Mouse (Mus musculus): Measurements from ENCODE around the gene Slc17a3.

The Slc17a3 gene

GRCm38 (mm10) chr13:23839308-23839707 lies at the start of gene Slc17a3:
TSS of gene Slc17a3 (plus strand) at chr13:23839434.
- no peak for DNase-seq (ENCODE audit: low spot score)

GRCm38 (mm10) chr13:23792520-23792919 lies 46.7 kb upstream of the Slc17a3 start:
- no peak for DNase-seq (ENCODE audit: low spot score)

- no peak for DNase-seq (ENCODE audit: low spot score)
Observed at GRCm38 (mm10) chr13:23799405-23799804, 39.8 kb upstream of the Slc17a3 start.

DNA sequence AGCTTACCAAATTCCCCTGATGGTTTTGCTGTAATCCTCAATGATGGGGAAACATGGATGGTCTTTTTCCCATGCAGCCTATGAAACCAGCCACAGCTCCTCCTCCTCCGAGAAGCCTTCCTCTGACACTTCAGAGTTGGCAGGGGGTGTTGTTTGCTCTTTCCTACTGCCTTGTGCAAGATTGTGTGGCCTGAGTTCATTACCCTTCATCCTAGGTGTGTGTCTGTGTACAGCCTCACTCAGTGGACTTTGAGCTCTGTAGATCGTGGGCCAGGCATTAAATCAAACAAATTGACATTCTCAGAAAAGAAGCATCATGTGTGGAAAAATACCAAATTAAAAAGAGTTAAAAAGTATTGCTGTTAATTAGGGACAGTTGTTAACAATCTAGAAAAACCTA lies 34.7 kb upstream of the Slc17a3 start:
- no peak for DNase-seq (ENCODE audit: low spot score)

- DNase-seq (ENCODE audit: low spot score): no peak
Observed at GRCm38 (mm10) chr13:23806422-23807052, 32.7 kb upstream of the Slc17a3 start, which contains the start of gene Slc17a2. TSS of gene Slc17a2 (plus strand) at chr13:23806993.

DNA sequence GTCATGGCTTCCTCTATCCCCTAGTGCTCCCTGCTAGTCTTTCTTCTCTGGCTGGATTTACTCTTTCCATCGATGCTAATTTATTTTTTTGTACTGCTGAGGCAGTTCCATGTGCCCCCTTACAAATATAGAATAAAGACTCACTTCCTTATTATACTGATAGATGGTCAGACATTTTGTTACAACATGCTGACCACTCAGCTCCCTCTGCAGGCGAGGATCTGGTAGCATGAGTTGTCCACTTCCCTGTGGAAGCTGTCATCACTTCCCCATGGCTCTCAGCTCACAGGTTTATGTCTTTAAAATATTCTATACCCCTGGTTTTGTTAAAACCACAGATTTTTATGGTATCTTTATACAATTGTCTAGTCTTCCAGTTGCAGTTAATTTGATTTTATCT lies 23.1 kb upstream of the Slc17a3 start:
- no peak for DNase-seq (ENCODE audit: low spot score)

- no peak for DNase-seq (ENCODE audit: low spot score)
Observed at GRCm38 (mm10) chr13:23820179-23820940, 18.9 kb upstream of the Slc17a3 start.

- DNase-seq (ENCODE audit: low spot score): no peak
Observed at GRCm38 (mm10) chr13:23822213-23822612, 17.0 kb upstream of the Slc17a3 start.

- DNase-seq (ENCODE audit: low spot score): no peak
Observed at GRCm38 (mm10) chr13:23826606-23827005, 12.6 kb upstream of the Slc17a3 start.

DNA sequence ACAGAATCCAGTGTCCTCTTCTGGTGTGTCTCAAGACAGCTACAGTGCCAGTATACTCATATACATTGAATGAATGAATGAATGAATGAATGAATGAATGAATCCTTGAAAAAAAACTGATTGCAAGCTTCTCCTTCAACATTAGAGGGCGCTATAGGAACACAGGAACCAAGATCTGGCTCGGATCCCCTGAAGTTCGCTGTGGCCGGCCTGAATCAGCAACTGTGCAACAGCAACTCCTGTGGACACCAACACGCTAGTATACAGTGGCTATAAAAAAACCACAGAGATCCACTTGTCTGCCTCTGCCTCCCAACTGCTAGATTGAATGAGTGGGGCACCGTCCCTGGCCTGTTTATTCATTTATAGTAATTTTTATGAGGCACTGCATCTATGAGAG lies 6.2 kb upstream of the Slc17a3 start:
- DNase-seq (ENCODE audit: low spot score): no peak

GRCm38 (mm10) chr13:23834836-23835235 lies 4.4 kb upstream of the Slc17a3 start:
- no peak for DNase-seq (ENCODE audit: low spot score)

- no peak for DNase-seq (ENCODE audit: low spot score)
Observed at GRCm38 (mm10) chr13:23836630-23837029, 2.6 kb upstream of the Slc17a3 start.

- DNase-seq (ENCODE audit: low spot score): no peak
Observed at GRCm38 (mm10) chr13:23845851-23846250, 6.6 kb downstream of the Slc17a3 start.

DNA sequence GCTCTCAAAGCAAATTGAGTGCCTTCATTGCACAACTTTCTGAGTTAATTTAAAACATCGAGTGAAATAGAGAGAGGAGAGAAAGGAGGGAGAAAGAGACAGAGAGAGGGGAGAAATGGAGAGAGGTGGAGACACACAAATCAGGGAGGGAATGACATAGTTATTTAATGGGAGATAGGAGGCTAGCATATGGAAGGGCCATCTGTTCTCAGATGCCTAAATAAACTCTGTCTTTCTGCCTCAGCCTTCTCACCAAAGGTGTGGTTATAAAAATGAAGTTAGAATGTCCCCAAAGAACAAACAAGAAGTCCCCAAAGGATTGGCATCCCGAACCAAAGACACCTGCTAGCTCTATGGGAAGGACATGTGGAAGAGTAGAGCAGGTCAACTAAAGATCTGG lies 10.1 kb downstream of the Slc17a3 start:
- no peak for DNase-seq (ENCODE audit: low spot score)

DNA sequence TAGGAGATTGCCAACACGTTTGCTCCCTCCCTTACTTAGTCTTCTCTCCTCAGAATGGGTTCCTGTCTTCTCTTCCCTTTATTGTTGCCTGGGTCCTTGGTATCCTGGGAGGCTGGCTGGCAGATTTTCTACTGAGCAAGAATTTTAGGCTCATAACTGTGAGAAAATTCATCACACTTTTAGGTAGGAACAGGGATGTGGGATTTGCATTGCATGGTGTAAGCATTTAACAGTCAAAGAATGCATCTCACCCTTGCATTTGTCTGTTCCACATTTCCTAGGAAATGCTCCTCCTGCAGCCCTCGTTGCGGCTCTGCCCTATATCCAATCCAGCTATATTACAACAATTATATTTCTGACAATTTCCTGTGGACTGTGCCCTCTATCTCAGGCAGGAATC lies 17.2 kb downstream of the Slc17a3 start:
- DNase-seq (ENCODE audit: low spot score): no peak

- DNase-seq (ENCODE audit: low spot score): no peak
Observed at GRCm38 (mm10) chr13:23861815-23862214, 22.6 kb downstream of the Slc17a3 start.

GRCm38 (mm10) chr13:23864711-23865110 lies 25.5 kb downstream of the Slc17a3 start:
- DNase-seq (ENCODE audit: low spot score): no peak

DNA sequence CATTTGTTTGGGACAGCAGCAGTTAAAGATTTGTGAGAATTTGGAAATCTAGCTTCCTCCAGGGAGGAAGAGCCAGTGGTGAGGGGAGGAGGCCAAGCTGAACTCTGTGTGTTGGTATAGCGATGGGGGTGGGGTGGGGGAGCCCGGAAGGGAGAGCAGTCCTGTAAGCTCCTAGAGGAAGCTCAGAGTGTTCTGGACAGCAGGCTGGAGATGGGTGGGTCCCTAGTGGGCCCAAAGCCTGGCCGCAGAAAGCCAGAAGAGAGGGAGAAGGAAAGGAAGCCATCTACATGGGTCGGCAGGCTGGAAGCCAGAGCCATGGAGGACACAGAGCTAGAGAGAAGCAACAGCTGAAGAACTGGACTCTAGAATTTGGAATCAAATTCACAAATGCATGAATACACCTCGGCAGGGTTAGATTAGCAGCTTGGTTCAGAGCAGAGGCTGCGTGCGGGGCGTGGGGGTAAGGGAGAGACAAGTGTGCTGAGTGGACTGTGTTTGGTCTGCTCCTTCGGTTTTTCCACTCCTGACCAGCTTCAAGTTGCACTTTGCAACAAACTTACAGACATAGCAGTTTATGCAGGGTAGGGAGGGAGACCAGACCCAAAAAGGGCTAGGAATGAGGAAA lies 27.0 kb downstream of the Slc17a3 start:
- DNase-seq (ENCODE audit: low spot score): no peak

DNA sequence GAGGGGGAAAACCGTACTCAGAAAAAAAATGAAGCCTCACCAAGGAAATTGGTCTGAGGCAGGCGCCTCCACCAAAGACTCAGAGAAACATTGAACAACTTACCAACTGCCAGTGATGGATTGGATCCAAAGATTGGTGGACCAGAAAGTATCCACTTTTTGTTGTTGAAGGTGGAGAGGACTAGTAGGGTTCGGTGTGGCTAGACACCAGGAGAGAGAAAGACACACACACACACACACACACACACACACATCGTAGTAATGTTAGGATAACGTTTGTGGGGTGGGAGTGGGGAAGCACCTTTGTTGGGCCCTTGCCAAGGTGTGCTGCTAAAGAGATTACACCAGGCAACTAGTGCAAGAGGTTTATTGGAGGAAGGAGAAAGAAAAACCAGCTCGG lies 27.8 kb downstream of the Slc17a3 start:
- DNase-seq (ENCODE audit: low spot score): no peak

- no peak for DNase-seq (ENCODE audit: low spot score)
Observed at GRCm38 (mm10) chr13:23867405-23867804, 28.2 kb downstream of the Slc17a3 start, which contains the start of gene Slc17a1. TSS of gene Slc17a1 (plus strand) at chr13:23867750.

DNA sequence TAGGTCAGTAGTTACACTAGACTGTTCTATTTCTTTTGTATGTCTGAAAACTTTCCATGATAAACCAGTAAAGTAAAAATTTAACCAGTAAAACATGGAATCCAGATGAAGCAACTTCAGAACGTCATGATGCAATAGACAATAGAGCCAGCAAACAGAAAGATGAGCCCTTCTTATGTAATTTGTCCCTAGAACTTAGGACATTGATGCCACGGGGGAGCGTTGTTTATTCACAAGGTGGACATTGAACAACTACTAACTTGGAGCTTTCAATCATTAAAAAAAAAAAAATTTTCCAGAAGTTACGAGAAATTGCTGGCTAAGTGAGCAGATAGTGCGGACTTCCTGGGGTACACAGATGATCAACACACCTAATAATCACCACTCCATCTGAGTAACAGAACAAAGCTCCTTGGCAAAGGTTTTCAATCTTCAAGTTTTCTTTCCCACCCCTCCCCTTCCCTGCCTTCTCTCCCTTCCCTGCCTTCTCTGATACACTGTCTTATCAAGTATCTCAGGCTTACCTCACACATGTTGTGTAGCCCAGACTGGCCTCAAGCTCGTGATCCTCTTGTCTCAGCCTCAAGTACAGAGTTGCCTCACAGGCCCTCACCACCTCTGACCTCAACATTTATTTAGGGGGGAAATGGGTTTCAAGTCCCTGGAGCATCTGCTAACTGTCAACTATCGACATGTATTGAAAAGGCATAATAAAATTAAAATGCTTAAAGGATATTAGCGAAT lies 29.7 kb downstream of the Slc17a3 start:
- no peak for DNase-seq (ENCODE audit: low spot score)

- DNase-seq (ENCODE audit: low spot score): no peak
Observed at GRCm38 (mm10) chr13:23869996-23870395, 30.8 kb downstream of the Slc17a3 start.

Data from urinary bladder, postnatal 10 days (tissue).